Mouse (Mus musculus) embryonic facial prominence, embryonic 15.5 days (tissue): Measurements from ENCODE around the gene Abcd4. TPM values are rescaled to one million over a fixed set of nuclear protein-coding genes. Genes with fewer than 3 reads are reported as not detected.

Source experiments
- polyA plus RNA-seq: library from polyadenylated mRNA; unstranded; fragments of >200 nt; fragmentation: Nextera tagmentation; extraction: Ambion mirVana; gene quantifications from 2 replicates; pipeline ENCODE4 v1.2.1, GENCODE M21; 2015

Abcd4 gene
- polyA plus RNA-seq, 1 experiment from 2014 or later = 17.0 TPM

Other genes with a start within 250 kb of the Abcd4 start
- 22.0 and 24.1 TPM in 2 replicates for gene Entpd5, start 208.4 kb downstream of the Abcd4 start, polyA plus RNA-seq
- gene Bbof1, start 208.3 kb downstream of the Abcd4 start, polyA plus RNA-seq = 4.1 and 5.4 TPM in 2 replicates
- gene Rnf113a2, start 200.2 kb downstream of the Abcd4 start, polyA plus RNA-seq = 23.5 and 23.8 TPM in 2 replicates
- 31.9 and 36.1 TPM in 2 replicates for gene Aldh6a1, start 166.4 kb downstream of the Abcd4 start, polyA plus RNA-seq
- gene Lin52, start 166.0 kb downstream of the Abcd4 start, polyA plus RNA-seq = 19.6 and 21.1 TPM in 2 replicates
- gene Vsx2, start 47.7 kb downstream of the Abcd4 start, polyA plus RNA-seq = 0.07 and 0.28 TPM in 2 replicates
- gene Vrtn, start 23.6 kb upstream of the Abcd4 start, polyA plus RNA-seq = 0.05 and 0.13 TPM in 2 replicates
- 0.11 TPM in 1 of 2 replicates, not detected in the other for gene Syndig1l, start 81.4 kb upstream of the Abcd4 start, polyA plus RNA-seq
- gene Npc2, start 155.7 kb upstream of the Abcd4 start, polyA plus RNA-seq = 72.0 and 72.3 TPM in 2 replicates
- 128 and 137 TPM in 2 replicates for gene Isca2, start 155.8 kb upstream of the Abcd4 start, polyA plus RNA-seq